Mouse (Mus musculus) activated CD4-positive, CD25-positive, alpha-beta regulatory T cell, adult 9 weeks (primary cell): ENCODE results near the gene Zfp110. TPM values are rescaled to one million over a fixed set of nuclear protein-coding genes. Genes with fewer than 3 reads are reported as not detected.

Experiments
- polyA plus RNA-seq: library from polyadenylated mRNA; unstranded; fragments of 100-300 nt; shearing (Covaris generic); gene quantifications from one replicate; pipeline ENCODE4 v1.2.1, GENCODE M21; 2017

Zfp110 gene
- polyA plus RNA-seq = 82.7 TPM

DNA sequence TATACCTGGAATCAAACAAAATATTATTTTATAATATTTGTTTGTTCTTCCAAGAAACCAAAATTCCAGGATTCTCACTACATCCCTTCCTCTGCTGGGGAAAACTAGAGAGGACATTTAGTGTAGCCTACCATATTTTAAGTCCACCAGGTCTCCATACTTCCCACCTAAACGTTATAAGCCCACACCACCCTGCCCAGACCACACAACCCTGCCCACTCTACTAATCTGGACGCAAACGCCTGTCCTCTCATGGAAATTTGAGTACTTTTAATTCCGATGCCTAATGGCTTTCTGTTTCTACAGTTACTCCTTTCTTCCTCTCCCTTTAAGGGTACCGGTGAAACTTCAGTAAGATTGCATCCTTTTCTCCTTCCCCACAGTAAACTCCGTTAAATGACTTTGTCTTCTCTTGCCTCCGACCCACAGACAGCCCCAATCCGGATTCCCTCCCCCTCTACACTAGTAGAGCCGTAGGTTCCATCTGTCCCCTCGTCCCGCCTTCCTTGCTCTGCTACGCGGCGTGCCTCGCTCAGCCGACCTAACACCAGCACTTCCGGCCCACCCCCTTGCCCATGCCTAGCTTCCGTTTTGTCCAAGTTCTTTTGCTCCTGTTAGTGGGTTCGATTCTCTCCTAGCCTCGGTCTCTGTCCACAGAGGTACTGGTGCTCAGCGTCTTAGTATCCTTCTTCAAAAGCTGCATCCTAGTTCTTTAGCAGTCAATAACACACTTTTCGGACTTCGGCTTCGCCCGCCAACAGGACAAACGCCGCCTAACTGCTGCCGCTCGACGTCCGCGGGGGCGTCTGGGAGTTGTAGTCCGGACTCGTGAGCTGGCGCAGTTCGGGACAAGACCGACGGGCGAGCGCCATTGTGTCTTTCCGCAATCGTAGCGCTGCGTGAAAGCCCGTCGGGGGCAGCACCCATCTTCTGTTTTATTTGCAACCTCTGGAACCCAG lies at the start of gene Zfp110:
Gene Zfp110, plus strand, starts transcription at position 600 of the 959 bp plus-strand sequence.

DNA sequence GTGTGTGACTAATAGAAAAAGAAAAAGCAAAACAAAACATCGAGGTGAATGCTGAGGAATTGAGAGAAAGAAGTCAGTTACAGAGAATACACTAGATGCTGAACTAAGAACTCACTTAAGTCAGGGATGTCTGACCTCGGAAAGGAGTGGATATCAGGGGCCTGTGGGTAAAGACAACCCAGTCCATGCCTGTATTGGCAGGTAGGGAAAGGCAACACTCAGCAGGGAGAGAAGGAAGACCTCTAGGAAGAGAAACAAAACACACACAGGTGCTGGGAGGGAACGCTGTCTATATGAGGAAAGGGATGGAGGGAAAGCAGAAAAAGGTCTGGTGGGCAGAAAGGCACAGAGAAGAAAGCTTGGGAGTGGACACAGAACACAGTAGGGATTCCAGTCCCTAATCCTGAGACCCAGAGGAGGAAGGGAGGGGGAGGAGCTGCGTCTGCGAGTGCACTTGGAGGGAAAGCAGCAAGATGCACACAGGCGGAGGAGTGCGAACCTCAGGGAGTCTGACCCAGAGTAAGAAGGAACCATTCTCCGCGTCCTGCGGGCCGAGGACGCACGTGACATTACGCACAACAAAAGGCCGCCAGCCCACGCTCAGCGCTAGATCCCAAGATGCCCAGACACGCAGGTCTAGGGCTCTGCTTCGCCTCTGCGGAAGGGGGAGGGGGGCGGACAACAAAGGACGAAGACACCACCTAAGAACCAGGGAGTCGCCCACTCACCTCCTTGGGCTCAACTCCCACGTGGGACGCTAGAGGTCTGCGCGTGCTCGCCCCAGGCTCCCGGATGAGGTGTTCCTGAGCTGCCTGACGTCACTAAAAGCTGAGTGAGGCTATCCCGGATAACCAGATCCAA lies 31.5 kb upstream of the Zfp110 start, which contains the start of gene Zscan18:
Gene Zscan18, minus strand, starts transcription at position 770 of the 861 bp plus-strand sequence.

DNA sequence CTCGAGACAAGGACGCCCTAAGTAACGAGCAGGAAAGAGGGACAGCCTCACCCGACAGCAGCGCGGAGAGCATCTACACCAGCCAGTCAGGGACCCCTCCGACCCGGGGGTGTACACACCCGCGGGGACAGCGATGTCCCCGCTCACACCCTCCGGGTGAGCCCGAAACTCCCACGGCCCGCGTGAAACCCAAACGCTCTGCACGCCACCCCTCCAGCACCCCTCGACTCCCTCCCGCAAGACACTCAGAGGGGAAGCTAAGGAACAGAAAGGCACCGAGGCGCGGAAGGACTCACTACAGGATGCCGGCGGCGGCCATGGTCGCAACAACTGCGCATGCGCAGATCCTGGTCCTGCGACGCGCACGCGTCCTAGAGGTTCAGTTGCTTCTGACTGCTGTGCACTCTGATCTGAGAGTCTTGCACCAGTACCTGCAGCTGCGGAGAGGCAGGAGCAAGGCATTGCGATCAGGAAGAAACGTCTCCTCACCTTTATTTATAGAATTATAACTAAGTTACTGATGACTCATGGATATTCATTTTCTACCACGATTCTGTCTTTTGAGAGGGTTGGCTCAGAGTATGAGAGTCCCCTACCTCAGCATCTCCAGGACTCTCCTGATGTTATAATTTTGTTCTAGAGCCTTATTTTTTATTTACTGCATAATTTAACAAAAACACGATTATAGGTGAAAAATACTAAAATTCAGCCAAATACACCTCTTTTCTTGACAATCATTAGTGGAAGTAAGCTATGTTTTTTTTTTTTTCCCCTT lies 15.9 kb upstream of the Zfp110 start, which contains the start of gene Zfp329:
Gene Zfp329, minus strand, starts transcription at position 338 of the 775 bp plus-strand sequence.

DNA sequence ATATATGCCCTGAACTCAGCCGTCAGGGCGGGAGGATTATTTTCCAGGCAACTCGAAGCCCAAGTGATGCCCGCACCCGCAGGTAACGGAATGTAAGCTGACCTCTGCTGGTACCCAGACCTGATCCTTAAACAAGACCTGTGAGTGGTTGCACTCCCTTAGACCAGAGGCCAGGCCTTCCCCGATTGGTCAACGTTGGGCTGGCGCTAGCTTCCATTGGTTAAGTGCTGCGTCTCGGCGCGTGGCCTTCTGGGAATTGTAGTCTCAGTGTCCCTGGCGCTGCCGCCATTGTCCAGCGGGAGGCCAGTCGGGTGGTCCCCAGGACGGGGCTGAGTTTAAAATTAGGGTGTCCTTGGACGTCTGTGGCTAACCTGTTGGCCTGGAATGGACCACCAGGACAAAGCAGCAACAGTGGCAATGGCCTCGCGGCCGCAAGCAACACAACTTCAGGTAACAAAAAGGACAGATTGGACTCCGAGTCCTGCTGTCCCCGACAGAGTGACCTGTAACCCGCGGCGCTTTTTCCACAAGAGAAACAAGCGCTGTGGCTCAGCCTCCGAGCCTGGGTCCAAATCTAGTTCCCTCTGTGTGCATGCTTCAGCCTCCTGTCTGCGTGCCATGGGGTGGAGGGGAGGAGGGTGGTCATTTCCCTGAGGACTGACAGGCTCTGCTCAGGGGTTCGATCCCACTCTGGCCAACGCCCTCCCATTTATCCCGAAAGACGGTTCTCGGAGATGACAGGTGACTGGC lies 46.5 kb downstream of the Zfp110 start, which contains the start of gene Zfp128:
Gene Zfp128, plus strand, starts transcription at position 267 of the 750 bp plus-strand sequence.

DNA sequence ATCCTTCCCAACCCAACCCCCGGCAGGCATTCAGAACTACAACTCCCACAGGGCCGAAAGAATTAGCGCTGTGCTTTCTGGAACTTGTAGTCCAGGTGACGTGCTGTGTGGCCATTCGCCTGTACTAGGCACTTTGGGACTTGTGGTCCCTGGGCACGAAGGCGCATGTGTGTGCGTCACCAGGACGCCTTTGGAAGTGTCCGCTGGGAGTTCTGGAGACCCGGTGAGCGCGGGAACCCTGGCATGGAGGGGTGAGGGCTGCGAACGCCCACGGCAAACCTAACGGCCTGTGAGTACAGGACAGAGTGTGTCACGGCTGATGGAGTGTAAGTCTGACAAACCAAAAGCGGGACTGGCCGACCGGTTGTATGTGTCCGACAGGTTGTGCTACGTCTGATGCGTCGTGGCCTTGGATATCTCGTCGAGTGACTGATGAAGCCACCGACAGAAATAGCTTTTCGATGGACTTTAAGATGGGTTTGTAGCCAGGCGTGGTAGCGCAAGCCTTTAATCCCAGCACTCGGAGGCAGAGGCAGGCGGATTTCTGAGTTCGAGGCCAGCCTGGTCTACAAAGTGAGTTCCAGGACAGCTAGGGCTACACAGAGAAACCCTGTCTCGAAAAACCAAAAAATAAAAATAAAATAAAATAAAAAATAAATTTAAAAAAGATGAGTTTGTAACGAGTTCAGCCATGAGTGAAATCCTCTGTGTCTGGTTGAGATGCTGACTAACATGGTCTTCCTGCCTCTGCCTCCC lies 63.3 kb downstream of the Zfp110 start, which contains the start of gene Zscan22:
Gene Zscan22, plus strand, starts transcription at position 161 of the 756 bp plus-strand sequence.

Other genes starting within 250 kb of the Zfp110 start
- gene Vmn2r53, start 226.0 kb upstream of the Zfp110 start, polyA plus RNA-seq = 0.02 TPM
- gene Vmn2r54, start 194.4 kb upstream of the Zfp110 start, polyA plus RNA-seq = not detected
- gene Vmn2r55, start 149.8 kb upstream of the Zfp110 start, polyA plus RNA-seq = not detected
- 0.05 TPM for gene Vmn2r56, start 99.8 kb upstream of the Zfp110 start, polyA plus RNA-seq
- gene Zscan18, start 31.1 kb upstream of the Zfp110 start, polyA plus RNA-seq = 1.0 TPM
- 17.0 TPM for gene Zfp329, start 15.9 kb upstream of the Zfp110 start, polyA plus RNA-seq
- gene Zfp128, start 46.4 kb downstream of the Zfp110 start, polyA plus RNA-seq = 4.1 TPM
- gene Zscan22, start 63.1 kb downstream of the Zfp110 start, polyA plus RNA-seq = 15.3 TPM
- gene Rps5, start 87.5 kb downstream of the Zfp110 start, polyA plus RNA-seq = 1,099 TPM
- gene Rnf225, start 92.7 kb downstream of the Zfp110 start, polyA plus RNA-seq = not detected
- gene Zfp324, start 131.1 kb downstream of the Zfp110 start, polyA plus RNA-seq = 8.2 TPM
- 11.9 TPM for gene Zfp446, start 143.1 kb downstream of the Zfp110 start, polyA plus RNA-seq
- gene Slc27a5, start 163.4 kb downstream of the Zfp110 start, polyA plus RNA-seq = not detected
- 32.3 TPM for gene Trim28, start 164.4 kb downstream of the Zfp110 start, polyA plus RNA-seq
- gene Zbtb45, start 175.3 kb downstream of the Zfp110 start, polyA plus RNA-seq = 5.5 TPM
- gene Chmp2a, start 200.0 kb downstream of the Zfp110 start, polyA plus RNA-seq = 276 TPM
- gene Ube2m, start 203.5 kb downstream of the Zfp110 start, polyA plus RNA-seq = 10.8 TPM
- gene Mzf1, start 220.0 kb downstream of the Zfp110 start, polyA plus RNA-seq = 0.79 TPM